Mouse (Mus musculus): ENCODE results near the gene Grm5. TPM values are rescaled to one million over a fixed set of nuclear protein-coding genes. Genes with fewer than 3 reads are reported as not detected.

Grm5 gene
- polyA plus RNA-seq (2021; fragmentation: Nextera tagmentation), result 93.6 and 106 TPM in 2 replicates
- long read RNA-seq, experiment 1, partial matches to known transcripts, result 49 of 98 reads
- long read RNA-seq, experiment 1, other reads (novel, unspliced or antisense), result 48 of 98 reads
- long read RNA-seq, experiment 2, partial matches to known transcripts, result 94 of 113 reads
- long read RNA-seq, experiment 2, other reads (novel, unspliced or antisense), result 18 of 113 reads

GRCm38 (mm10) chr7:87583868-87584267 lies at the start of gene Grm5:
TSS of gene Grm5 (plus strand) at chr7:87584168.

Other genes starting within 250 kb of the Grm5 start
- gene Tyr, start 90.7 kb upstream of the Grm5 start, polyA plus RNA-seq (2021; fragmentation: Nextera tagmentation), result 0.03 and 0.05 TPM in 2 replicates

Measured in layer of hippocampus, adult 6 months (tissue).